Mouse (Mus musculus) C2C12 (cell line): ENCODE measurements around the gene Fam174b.

Experiments used
- CEBPB ChIP-seq: IDR thresholded peaks from one replicate; pipeline ENCODE4 v1.6.1; 2011; ENCODE audit warnings: low read depth, mild to moderate bottlenecking, control low read depth, moderate library complexity
- CTCF ChIP-seq: IDR thresholded peaks from one replicate; pipeline ENCODE4 v1.5.1; 2011; ENCODE audit not compliant: control insufficient read depth, insufficient read depth, insufficient read length
- FOSL1 ChIP-seq: IDR thresholded peaks from one replicate; pipeline ENCODE4 v1.8.0; 2011; ENCODE audit warnings: mild to moderate bottlenecking, low read length; ENCODE audit not compliant: poor library complexity, insufficient read depth, severe bottlenecking
- USF1 ChIP-seq: IDR thresholded peaks from one replicate; pipeline ENCODE4 v1.6.1; 2011; ENCODE audit warnings: low read depth, mild to moderate bottlenecking, control low read depth, moderate library complexity

DNA sequence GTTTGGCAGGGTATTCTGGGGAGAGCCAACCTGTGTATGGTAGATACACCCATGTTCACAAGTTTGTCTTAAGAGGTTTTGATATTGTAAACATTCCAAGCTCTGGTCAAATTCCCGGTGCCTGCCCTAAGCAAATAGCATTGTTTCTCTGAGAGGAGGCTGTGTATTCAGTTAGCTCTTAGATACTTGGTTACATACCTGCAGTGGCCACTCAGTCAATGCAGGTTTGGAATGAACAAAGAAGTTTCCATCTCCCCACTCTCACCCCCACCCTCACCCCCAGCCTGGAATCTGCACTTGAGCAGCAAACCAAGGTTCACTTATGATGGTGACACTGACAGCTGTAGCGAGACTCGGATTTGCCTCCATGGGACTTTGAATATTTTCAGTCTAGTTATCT, 52.5 kb downstream of the Fam174b start:
- TF ChIP-seq USF1 (no peak), CTCF (no peak), CEBPB (no peak), FOSL1 (no peak)
